Mouse (Mus musculus) embryonic facial prominence, embryonic 12.5 days (tissue): Measurements from ENCODE around the gene Usp21. TPM values are rescaled to one million over a fixed set of nuclear protein-coding genes. Genes with fewer than 3 reads are reported as not detected.

Experiments used
- ATAC-seq: fragments of 200-750 bp; cut with Nextera tagmentation; 2 replicates; pipeline ENCODE4 v1.8.0; 2017; ENCODE audit not compliant: insufficient number of reproducible peaks, insufficient read depth, low FRiP score, low TSS enrichment
- H3K27ac ChIP-seq: fragments of 300-500 bp; sonication (generic); 2 replicates; pipeline ENCODE4 v1.5.1; 2016; ENCODE audit warnings: mild to moderate bottlenecking
- H3K27me3 ChIP-seq: fragments of 300-500 bp; sonication (generic); 2 replicates; pipeline ENCODE4 v1.6.1; 2016; ENCODE audit warnings: mild to moderate bottlenecking, moderate library complexity
- H3K36me3 ChIP-seq: fragments of 300-500 bp; sonication (generic); 2 replicates; pipeline ENCODE4 v1.6.1; 2016; ENCODE audit warnings: mild to moderate bottlenecking
- H3K4me1 ChIP-seq: fragments of 300-500 bp; sonication (generic); 2 replicates; pipeline ENCODE4 v1.6.1; 2016
- H3K4me2 ChIP-seq: fragments of 300-500 bp; sonication (generic); replicated peaks from 2 replicates; pipeline ENCODE4 v1.6.1; 2016; ENCODE audit warnings: mild to moderate bottlenecking, moderate library complexity
- H3K4me3 ChIP-seq: fragments of 300-500 bp; sonication (generic); 2 replicates; pipeline ENCODE4 v1.5.1; 2016; ENCODE audit warnings: mild to moderate bottlenecking
- H3K9ac ChIP-seq: fragments of 300-500 bp; sonication (generic); 2 replicates; pipeline ENCODE4 v1.6.1; 2016; ENCODE audit warnings: mild to moderate bottlenecking, moderate library complexity
- H3K9me3 ChIP-seq: fragments of 300-500 bp; sonication (generic); 2 replicates; pipeline ENCODE4 v1.6.1; 2016; ENCODE audit warnings: mild to moderate bottlenecking, moderate library complexity
- WGBS: fragments of 180-500 bp; shearing (Covaris S2); methylation state at CpG from one replicate; pipeline ENCODE4 v1.1.7; 2016; 5-methylcytosine and 5-hydroxymethylcytosine counted together
- polyA plus RNA-seq: library from polyadenylated mRNA; unstranded; fragments of >200 nt; fragmentation: Nextera tagmentation; extraction: Ambion mirVana; gene quantifications from 2 replicates; pipeline ENCODE4 v1.2.1, GENCODE M21; 2016

The Usp21 gene
- polyA plus RNA-seq, 1 experiment from 2014 or later, result 135 TPM

DNA sequence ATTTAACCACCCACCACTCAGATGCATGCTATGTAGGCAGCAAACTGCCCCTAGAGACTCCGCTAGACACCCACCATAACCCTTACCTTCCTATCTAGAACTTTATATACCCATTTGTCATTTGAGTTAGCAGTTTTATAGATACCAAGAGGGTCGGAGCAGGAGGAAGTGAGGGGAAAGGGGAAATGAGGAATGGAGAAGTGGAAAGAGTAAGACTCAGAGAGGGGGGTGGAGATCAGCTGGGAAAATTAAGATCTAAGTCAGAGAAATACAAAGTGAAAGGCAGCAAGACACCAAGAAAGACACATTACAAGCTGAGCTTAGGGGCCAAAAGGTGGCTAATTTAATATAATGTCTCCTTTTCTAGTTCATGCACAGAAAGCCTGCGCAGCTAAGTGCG, 53.3 kb downstream of the Usp21 start:
- Histone ChIP-seq H3K4me3 (no peak overlapping the region), H3K27ac (no peak overlapping the region), H3K27me3 (no peaks in the 10 kb centered on the region), H3K9ac (no peak overlapping the region), H3K36me3 (peaks cover 60% of the 10 kb centered on the region), H3K9me3 (no peaks in the 10 kb centered on the region), H3K4me1 (peaks cover 9% of the 10 kb centered on the region), H3K4me2 (no peak overlapping the region)
- WGBS, result 91% methylated on average over 4 of the region's 4 CpGs
- ATAC-seq, result no peak

DNA sequence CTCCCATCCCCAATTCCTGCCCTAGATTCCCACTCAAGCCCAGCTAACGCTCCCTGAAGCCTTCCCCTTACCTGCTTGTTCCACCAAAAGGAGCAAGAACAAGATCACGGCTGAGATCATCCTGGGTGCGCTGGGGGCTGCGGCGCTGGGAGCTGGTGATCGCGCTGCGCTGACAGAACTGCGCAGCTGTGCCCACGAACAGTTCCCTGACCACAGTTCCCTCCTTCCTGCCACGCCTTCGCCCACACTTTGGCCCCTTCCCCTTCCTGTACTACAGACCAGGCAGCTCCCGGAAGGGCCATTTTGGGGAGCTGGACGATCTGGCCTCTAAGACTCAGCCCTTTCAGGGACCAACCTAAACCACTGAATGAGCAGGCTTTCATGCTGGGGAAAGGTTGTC, 53.7 kb downstream of the Usp21 start, which contains the start of gene Fcer1g:
TSS of gene Fcer1g (minus strand) at position 240 of the 400 bp plus-strand sequence.
- no peak within 1 kb of the TSS for H3K4me3 ChIP-seq

DNA sequence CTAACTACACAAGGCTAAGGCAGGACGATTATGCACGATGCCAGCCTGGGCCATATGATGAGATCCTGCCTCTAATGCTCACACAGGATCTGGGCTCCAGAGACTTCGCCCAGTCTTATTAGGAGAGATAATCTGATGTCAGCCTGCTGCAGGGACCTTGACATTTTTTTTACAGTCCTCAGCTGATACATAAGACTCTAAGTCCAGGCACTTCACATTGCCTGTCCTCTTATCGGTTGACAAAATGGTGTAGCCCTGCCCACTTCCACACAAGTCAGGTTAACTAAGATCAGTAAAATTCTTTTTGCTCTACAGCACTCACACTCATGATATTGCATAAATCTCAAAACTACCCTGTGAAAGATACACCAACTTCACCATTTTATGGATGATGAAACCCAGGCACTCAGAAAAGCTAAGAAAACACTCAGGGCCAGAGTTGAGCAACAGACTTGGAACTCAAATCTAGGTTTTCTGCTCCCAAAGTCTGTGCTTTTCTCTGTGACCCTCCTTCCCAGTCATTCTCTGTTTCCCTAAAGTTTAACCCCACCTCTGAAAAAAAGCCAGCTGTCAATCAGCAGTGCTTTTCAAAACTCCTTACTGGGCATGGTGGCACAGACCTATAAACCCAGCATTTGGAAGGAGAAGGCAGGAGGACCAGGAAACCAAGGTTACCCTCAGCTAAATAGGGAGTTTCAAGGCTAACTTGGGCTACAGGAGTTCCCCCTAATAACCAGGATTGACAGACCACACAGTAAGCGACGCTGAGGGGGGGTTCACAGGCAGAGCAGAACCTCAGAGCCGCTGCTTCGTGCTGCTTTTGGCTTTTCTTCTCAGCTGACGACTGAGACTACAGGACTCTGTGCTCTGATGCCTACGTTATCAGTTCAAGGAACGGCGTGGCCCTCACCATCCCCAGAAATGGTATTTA, 54.7 kb downstream of the Usp21 start:
- H3K36me3 ChIP-seq, result peaks cover 47% of the 10 kb centered on the region
- H3K4me2 ChIP-seq, result no peak overlapping the region
- H3K27me3 ChIP-seq, result no peaks in the 10 kb centered on the region
- WGBS, result 85% methylated on average over 12 of the region's 12 CpGs
- no peak overlapping the region for H3K4me3 ChIP-seq
- H3K27ac ChIP-seq, result no peak overlapping the region
- no peaks in the 10 kb centered on the region for H3K9me3 ChIP-seq
- H3K4me1 ChIP-seq, result peaks cover 9% of the 10 kb centered on the region
- H3K9ac ChIP-seq, result no peak overlapping the region
- no peak for ATAC-seq

More for the DNA sequence above, 53.7 kb downstream of the Usp21 start, which contains the start of gene Fcer1g:
- Histone ChIP-seq H3K4me1 (peaks cover 9% of the 10 kb centered on the region), H3K9ac (no peak within 1 kb of the TSS), H3K9me3 (no peaks in the 10 kb centered on the region), H3K27me3 (no peaks in the 10 kb centered on the region), H3K4me2 (no peak within 1 kb of the TSS), H3K36me3 (peaks cover 57% of the 10 kb centered on the region), H3K27ac (no peak within 1 kb of the TSS)
- no peak for ATAC-seq
- 92% methylated on average over 14 of the region's 14 CpGs for WGBS

DNA sequence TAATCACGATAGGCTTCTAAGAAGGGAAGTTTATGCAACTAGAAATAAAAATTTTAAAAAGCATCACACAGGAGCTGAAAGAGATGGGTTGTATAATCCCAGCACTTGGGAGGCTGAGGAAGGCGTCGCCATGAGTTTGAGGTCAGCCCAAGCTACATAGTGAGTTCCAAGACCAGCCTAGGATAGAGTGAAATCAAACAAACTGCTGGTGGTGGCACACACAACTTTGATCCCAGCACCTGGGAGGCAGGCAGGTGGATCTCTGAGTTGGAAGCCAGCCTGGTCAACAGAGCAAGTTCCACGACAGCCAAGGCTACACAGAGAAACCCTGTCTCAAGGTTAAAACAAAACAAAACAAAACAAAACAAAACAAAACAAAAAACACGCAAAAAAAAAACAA, 55.4 kb downstream of the Usp21 start:
- Histone ChIP-seq H3K4me2 (no peak overlapping the region), H3K27me3 (no peaks in the 10 kb centered on the region), H3K27ac (no peak overlapping the region), H3K4me3 (no peak overlapping the region), H3K9me3 (no peaks in the 10 kb centered on the region), H3K36me3 (peaks cover 40% of the 10 kb centered on the region), H3K4me1 (peaks cover 9% of the 10 kb centered on the region), H3K9ac (no peak overlapping the region)
- 84% methylated on average over 5 of the region's 5 CpGs for WGBS
- ATAC-seq, result no peak

Other genes starting within 250 kb of the Usp21 start
- gene Fcgr3, start 223.1 kb downstream of the Usp21 start, polyA plus RNA-seq, result 6.0 and 6.5 TPM in 2 replicates
- gene Cfap126, start 174.1 kb downstream of the Usp21 start, polyA plus RNA-seq, result 1.4 and 1.8 TPM in 2 replicates
- gene Sdhc, start 137.4 kb downstream of the Usp21 start, polyA plus RNA-seq, result 210 and 216 TPM in 2 replicates
- gene Mpz, start 137.3 kb downstream of the Usp21 start, polyA plus RNA-seq, result 4.5 and 4.7 TPM in 2 replicates
- 9.2 and 9.3 TPM in 2 replicates for gene Pcp4l1, start 91.7 kb downstream of the Usp21 start, polyA plus RNA-seq
- 0.08 and 0.26 TPM in 2 replicates for gene Nr1i3, start 74.0 kb downstream of the Usp21 start, polyA plus RNA-seq
- 31.9 and 33.9 TPM in 2 replicates for gene Tomm40l, start 65.5 kb downstream of the Usp21 start, polyA plus RNA-seq
- 3.5 and 3.7 TPM in 2 replicates for gene Apoa2, start 62.9 kb downstream of the Usp21 start, polyA plus RNA-seq
- 23.3 and 23.6 TPM in 2 replicates for gene Fcer1g, start 53.6 kb downstream of the Usp21 start, polyA plus RNA-seq
- gene Adamts4, start 37.6 kb downstream of the Usp21 start, polyA plus RNA-seq, result 18.2 and 18.6 TPM in 2 replicates
- gene Ndufs2, start 36.6 kb downstream of the Usp21 start, polyA plus RNA-seq, result 236 and 243 TPM in 2 replicates
- gene B4galt3, start 17.7 kb downstream of the Usp21 start, polyA plus RNA-seq, result 86.0 and 89.3 TPM in 2 replicates
- gene Ppox, start 6.8 kb downstream of the Usp21 start, polyA plus RNA-seq, result 75.4 and 79.1 TPM in 2 replicates
- 102 and 105 TPM in 2 replicates for gene Ufc1, start 7.0 kb upstream of the Usp21 start, polyA plus RNA-seq
- 54.5 and 61.8 TPM in 2 replicates for gene Dedd, start 41.2 kb upstream of the Usp21 start, polyA plus RNA-seq
- gene Nit1, start 57.7 kb upstream of the Usp21 start, polyA plus RNA-seq, result 43.6 and 44.8 TPM in 2 replicates
- 118 and 127 TPM in 2 replicates for gene Pfdn2, start 57.7 kb upstream of the Usp21 start, polyA plus RNA-seq
- 1.0 and 1.8 TPM in 2 replicates for gene Klhdc9, start 72.8 kb upstream of the Usp21 start, polyA plus RNA-seq
- 7.5 and 8.7 TPM in 2 replicates for gene Nectin4, start 82.1 kb upstream of the Usp21 start, polyA plus RNA-seq
- 0.97 and 1.1 TPM in 2 replicates for gene Arhgap30, start 101.0 kb upstream of the Usp21 start, polyA plus RNA-seq
- gene Usf1, start 123.3 kb upstream of the Usp21 start, polyA plus RNA-seq, result 119 and 125 TPM in 2 replicates
- gene Tstd1, start 130.9 kb upstream of the Usp21 start, polyA plus RNA-seq, result 5.8 and 7.6 TPM in 2 replicates
- gene F11r, start 149.5 kb upstream of the Usp21 start, polyA plus RNA-seq, result 31.8 and 35.2 TPM in 2 replicates
- gene Alyref2, start 215.5 kb upstream of the Usp21 start, polyA plus RNA-seq, result 13.3 and 14.6 TPM in 2 replicates
- not detected in 2 replicates for gene Itln1, start 247.3 kb upstream of the Usp21 start, polyA plus RNA-seq